Mouse (Mus musculus): ENCODE measurements around the gene 9330161L09Rik. TPM values are rescaled to one million over a fixed set of nuclear protein-coding genes. Genes with fewer than 3 reads are reported as not detected.
"Not testable (repeated sequence)": the region's sequence is repeated elsewhere in the genome, so short reads cannot be mapped to it uniquely, and the experiment has no call there.

The 9330161L09Rik gene
- 1 to 10 TPM in 3 of 4 experiments, under 1 TPM in 1; 0.41 to 1.8 (median 1.2) TPM for total RNA-seq (2022)

DNA sequence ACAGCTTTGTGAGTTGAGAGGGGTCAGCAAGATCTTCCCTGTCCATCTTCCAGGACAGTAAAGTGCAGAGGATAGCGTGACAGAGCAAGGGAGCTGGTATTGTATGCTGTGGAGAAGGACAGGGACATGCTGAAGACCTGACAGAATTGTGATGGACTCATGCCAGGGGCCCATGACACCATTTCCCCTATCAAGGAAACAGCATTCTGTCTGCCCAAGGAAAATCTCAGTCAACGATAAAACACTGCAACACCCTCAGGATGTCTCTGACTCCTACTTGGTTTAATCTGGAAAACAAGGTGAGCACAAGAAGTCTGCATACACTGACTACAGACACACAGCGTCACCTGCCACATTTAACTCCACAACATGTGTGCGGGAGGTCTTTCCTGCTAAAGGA lies at the start of gene 9330161L09Rik:
Gene 9330161L09Rik (minus strand): TSS at position 101 of the 400 bp plus-strand sequence.
- no peak for DNase-seq (ENCODE audit: low spot score)

DNA sequence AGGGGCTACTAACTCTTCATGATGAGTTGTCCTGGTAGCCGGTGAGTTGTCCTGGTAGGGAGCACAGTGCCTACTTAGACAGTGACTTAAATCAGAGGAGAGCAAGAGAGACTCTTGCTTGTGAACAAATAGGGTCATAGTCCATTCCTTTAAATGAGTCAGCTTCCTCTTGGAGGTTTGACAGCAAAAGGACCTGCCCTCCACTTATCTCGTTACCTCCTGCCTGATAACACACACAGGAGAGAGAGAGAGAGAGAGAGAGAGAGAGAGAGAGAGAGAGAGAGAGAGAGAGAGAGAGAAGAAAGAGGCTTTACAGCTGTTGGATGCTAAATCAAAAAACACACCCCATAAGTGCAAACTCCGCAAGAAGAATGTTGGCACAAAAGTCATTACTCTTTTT lies 49.5 kb upstream of the 9330161L09Rik start, which contains the start of gene Ifi27l2b:
Gene Ifi27l2b (minus strand): TSS at position 84 of the 400 bp plus-strand sequence.
- no peak for DNase-seq (ENCODE audit: low spot score)

DNA sequence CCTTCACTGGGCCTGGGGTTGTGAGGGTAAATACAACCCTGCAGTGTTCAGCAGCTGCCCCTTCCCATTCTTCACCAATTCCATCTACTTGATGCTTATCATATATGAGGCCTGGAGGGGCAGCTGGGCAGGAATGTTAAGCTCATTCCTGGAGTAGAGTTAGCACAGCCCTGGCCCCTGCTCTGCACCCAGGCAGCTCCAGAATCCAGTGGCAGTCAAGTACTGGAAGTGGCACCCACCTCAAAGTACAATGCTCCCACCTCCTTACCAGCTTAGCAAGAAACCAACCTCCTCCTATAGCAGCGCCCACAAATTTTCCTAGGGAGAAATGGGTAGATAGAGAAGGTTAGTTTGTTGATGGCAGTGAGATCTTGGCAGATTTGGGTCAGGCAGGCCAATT lies 49.1 kb upstream of the 9330161L09Rik start:
- DNase-seq (ENCODE audit: low spot score), result not testable (repeated sequence)

GRCm38 (mm10) chr12:103453361-103453760 lies 45.7 kb upstream of the 9330161L09Rik start:
- no peak for DNase-seq (ENCODE audit: low spot score)

DNA sequence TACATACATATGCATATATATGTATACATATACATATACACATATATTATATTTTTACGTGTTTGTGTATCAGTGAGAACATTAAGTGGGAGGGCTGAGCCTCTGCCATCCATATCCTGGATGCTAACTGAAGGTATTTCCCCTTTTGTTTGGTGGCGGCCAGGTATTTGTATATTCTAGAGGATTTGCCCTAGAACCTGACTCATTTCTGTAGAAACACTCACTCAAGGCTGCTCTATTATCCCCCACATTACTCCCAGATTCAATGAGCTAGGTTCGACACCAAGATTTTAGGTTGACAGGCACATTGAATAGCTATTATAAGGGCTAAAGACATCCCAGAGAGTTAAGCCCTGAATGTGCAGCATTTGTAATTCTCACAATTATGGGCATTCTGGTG lies 37.4 kb upstream of the 9330161L09Rik start:
- DNase-seq (ENCODE audit: low spot score), result no peak

DNA sequence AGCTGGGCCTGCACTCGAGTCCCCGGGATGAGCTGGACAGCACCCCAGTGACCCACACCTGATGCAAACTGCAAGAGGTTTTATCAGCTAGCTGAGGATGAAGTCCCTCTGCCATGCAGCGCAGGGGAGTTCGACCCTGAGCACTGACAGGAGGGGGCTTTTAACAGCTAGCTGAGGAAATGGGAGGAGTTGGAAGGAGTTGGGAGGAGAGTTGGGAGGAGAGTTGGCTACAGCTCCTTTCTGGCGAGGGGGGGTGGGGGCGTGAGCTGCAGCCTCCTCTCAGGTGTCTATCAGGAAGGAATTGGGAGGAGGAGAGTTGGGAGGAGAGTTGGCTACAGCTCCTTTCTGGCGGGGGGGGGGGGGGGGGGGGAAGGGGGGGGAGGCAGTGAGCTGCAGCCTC lies 36.6 kb upstream of the 9330161L09Rik start:
- not testable (repeated sequence) for DNase-seq (ENCODE audit: low spot score)

GRCm38 (mm10) chr12:103443524-103443923 lies 35.9 kb upstream of the 9330161L09Rik start, which contains the start of gene Ifi27l2a:
Ifi27l2a (minus strand) TSS chr12:103443680.
- DNase-seq (ENCODE audit: low spot score), result peak; percentile 35

DNA sequence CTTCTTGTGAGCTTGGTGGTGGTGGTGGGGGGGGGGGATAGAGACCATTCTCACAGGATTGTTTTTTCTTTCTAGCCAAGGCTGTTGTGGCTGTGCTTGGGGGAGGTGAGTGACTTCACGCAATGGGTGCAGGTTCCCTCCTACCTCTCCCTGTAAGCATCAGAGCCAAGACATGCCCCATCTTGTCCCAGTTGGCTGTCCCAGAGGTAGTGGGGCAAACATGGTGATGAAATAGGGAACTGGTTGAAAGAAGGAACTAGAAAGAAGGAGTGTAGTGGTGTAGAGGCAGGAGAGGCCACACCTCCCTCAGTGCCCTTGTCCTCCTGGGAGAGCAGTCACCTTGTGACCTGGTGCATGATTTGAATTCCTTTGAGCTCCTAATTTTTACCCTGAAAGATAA lies 30.0 kb upstream of the 9330161L09Rik start:
- no peak for DNase-seq (ENCODE audit: low spot score)

DNA sequence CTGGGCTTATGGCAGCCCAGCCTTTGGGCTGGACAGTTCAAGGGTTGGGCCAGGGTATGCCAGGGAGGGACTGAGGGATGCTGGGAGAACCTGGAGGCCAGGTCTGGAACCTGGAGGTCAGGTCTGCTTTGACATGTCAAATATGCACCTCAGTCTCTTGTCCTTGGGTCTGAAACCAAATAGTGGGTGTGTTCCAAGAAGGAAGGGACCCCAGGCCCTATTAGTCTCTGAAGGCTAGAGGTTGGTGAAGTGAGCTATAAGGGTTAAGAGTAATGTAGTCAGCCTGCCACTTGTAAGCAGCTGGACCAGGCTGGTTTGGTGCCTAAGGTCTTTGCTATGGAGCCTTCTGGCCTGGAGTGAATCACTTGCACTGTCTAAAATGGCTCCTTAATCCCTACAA lies 27.2 kb upstream of the 9330161L09Rik start:
- no peak for DNase-seq (ENCODE audit: low spot score)

DNA sequence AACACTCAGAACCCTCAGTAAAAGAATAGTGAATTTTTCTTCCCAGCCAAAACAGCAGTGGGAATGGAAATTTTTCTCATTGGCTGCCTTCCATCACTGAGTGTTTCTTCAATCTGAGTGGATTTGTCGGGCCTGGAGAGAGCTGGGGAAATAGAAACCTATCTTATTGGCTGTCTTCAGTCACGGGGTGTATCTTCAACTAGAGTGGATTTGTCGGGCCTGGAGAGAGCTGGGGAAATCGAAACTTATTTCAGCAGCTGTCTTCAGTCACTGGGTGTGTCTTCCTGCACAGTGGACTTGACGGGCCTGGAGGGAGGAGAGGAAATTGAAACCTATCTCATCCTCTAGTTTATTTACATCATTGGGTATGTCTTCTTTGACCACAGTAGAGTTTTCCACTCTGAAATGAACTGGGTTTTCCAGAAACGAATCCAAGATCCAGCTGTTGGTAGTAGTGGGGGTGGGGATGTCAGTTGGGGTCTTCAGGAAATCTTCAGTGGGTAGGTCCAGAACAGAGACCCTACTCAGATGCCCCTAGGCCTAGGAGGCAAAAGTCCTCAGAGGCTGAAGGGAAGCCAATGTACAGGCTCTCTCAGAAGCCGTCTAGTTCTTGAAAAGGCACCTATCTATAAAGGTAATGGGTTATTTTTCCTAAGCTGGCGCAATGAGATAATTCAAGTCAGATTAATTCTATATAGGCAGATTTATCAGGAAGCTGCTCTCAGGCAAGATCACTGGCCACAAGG lies 26.5 kb upstream of the 9330161L09Rik start, which contains the start of gene Ifi27:
Gene Ifi27 (plus strand): TSS at position 226 of the 746 bp plus-strand sequence.
- peak; percentile 96 for DNase-seq (ENCODE audit: low spot score)

DNA sequence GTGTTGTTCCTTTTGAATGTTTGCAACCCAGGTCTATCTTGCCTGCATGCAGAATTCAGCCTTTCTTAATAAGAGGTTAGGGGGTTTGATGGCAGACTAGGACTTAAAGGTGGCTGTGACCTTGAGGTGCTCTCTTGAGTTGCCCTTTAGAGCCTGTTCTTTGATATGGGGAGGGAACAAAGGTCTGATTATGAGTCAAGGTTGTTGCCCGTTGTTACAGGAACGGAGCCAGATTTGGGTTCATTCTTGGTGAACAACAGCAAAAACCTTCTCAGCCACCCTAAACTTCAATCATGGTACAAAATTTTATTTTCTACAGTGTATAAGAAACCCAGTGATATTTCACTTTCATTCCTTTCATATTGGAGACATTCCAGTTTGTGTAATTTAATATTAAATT lies 25.8 kb upstream of the 9330161L09Rik start:
- DNase-seq (ENCODE audit: low spot score), result peak; percentile 20

DNA sequence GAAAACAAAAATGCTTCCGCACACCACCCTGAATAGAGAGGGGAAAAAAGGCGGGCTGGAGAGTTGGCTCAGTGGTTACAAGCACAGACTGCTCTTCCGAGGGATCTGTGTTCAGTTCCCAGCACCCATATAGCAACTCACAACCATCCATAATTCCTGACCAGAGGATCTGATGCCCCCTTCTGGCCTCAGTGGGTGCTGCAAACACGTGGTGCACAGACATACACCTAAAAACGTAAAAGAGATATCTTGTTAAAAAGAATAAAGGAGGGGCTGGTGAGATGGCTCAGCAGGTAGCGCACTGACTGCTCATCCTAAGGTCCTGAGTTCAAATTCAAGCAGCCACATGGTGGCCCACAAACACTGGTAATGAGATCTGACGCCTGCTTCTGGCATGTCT lies 19.1 kb upstream of the 9330161L09Rik start:
- no peak for DNase-seq (ENCODE audit: low spot score)

DNA sequence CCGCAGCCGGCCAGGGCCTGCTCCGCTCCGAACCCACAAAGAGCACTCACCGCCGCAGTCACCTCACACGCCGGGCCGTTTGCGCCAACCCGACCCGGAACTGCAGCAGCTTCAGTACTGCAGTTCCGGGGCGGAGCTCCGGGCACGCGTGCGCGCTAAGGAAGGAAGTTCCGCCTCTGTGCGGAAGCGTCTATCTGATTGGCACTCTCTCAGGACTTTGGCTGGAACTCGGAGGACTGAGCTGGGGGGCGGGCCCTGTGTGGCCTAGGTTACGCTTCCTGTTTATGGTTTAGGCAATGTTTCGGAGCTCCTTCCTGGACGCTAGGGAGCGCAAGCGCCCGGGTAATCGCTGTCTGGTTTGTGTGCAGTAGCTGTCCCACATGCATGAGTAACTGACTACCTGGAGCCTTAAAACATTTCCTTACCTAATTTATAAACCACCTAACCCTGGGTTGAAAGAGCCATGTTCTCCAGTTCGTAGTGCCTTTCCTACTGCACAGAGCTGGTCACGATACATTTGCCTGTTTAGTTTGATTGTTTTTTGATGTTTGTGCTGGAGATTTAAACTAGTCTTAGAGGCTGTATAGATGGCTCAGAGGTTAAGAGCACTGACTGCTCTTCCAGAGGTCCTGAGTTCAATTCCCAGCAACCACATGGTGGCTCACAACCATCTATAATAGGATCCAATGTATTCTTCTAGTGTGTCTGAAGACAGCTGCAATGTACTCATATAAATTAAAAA lies 18.3 kb upstream of the 9330161L09Rik start, which contains the start of gene Ddx24:
Gene Ddx24 (minus strand): TSS at position 102 of the 742 bp plus-strand sequence.
- DNase-seq (ENCODE audit: low spot score), result peak; percentile 98

GRCm38 (mm10) chr12:103425016-103425728 lies 17.6 kb upstream of the 9330161L09Rik start:
- no peak for DNase-seq (ENCODE audit: low spot score)

- DNase-seq (ENCODE audit: low spot score), result no peak
Measured at GRCm38 (mm10) chr12:103408144-103408543, 524 bp upstream of the 9330161L09Rik start.

GRCm38 (mm10) chr12:103404131-103404530 lies 3.5 kb downstream of the 9330161L09Rik start:
- no peak for DNase-seq (ENCODE audit: low spot score)

DNA sequence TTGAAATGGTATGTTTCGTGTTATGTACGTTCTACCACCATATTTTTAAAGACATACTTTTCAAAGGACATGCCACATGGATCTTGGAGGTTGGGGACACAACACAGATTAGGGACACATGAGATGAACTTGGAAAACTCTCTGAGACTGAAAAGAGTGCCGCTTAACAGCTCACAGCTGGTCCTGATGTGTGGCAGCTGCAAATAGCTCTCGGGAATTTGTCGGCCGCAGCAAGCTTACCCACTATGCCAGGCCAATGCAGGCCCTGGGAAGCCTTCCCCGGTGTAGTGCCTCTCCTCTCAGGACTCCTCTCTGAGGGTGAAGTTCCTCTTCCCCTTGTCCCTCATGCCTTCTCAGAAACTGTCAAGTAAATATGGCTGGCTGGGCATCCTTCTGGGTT lies 10.9 kb downstream of the 9330161L09Rik start:
- DNase-seq (ENCODE audit: low spot score), result no peak

GRCm38 (mm10) chr12:103395486-103396275 lies 11.9 kb downstream of the 9330161L09Rik start:
- no peak for DNase-seq (ENCODE audit: low spot score)

DNA sequence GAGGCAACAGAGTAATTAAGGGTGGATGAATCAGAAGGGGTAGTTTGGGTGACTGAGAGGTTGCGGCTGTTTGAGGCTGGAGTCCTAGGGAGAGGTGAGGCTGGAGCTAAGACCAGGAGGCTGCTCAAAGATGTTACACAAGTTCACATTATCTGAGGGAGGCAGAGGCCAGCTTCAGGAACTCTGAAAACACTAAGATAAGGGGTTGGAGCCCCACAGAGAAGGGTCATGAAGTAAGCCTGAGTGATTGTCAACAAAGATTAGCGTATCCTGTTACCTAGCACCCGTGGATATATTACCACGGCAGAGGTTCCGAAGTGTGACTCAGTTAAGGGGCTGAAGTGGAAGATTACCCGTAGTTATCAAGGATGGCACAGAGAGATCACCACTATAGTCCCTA lies 14.1 kb downstream of the 9330161L09Rik start:
- DNase-seq (ENCODE audit: low spot score), result no peak

DNA sequence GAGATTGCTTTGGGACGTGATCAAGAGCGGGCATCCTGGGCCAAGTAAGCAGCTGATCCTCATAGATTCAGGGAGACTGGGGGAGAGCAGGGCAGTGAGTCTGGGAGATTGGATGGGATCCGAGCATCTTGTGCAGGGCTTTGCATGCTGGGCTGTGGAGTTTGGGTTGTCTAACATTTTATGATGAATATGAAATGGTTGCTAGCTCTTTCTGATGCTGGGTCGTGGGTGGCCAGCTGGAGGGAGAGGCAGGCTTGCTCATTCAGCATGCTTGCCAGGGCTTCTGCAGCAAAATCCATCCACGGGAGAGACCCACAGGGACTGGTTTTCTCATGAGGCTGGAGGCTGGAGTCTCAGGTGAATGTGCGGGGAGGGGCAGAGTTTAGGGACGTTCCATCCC lies 16.5 kb downstream of the 9330161L09Rik start:
- no peak for DNase-seq (ENCODE audit: low spot score)

DNA sequence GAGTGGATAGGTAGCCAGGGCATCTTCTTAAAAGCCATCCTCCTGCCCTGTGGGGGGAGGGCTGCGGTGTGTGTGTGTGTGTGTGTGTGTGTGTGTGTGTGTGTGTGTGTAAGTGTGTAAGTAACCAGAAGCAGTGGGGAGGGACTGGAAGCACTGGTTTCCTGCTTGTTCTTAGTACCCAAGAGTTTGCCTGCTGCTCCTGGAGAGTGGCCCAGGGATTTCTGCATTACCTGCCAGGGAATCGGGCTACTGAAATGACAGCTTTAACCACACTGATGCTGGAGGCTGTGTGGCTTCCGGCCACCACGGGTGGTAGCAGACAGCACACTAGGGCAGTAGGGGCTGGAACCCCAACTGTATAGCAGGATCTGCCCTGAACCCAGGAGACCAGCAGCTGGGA lies 17.6 kb downstream of the 9330161L09Rik start:
- DNase-seq (ENCODE audit: low spot score), result no peak

Measured in heart, adult 8-10 months (tissue).